9 mouse cellular contexts compared by ENCODE assay signal in the genomic region with DNA sequence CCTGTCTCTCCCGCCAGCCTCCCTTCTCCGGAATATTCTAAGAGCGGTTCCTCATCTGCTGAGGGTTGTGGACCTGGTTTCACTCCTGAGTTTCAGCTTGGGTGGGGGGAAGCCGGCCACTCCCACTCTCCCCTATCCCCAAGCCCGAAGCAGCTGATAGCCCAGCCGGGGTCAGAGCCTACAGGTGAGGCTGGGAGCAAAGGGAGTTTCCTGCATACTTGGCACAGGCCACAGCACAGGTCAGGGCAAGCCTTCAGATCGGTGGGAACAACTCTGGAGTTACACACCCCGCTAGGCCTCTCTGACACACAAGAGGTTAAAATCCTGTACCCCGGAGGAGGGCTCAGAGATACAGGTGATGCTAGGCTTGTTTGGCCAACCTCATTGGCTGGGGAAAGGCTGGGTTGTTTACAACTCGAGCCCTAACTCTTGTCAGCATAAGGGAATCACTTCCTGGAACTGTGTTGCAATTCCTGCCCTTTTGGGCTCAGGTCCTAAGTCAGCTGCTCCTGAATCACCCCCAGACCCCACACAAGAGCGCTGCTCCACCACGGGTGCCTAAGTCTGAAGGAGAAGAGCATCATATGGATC. TPM values are rescaled to one million over a fixed set of nuclear protein-coding genes. Genes with fewer than 3 reads are reported as not detected.
DNase-seq lines count a peak whose midpoint lies in the region; ATAC-seq and TF ChIP-seq lines count a peak whose summit lies in the region.
"Had no signal": no experiment of that assay in that cellular context is flagged by ENCODE, and none has a peak within 500 bp of the region (broad histone marks: within the 10 kb centered on the region; RNA-seq: fewer than 3 reads in every experiment).

No protein-coding gene starts in this region.

- H3K36me3 ChIP-seq in liver, adult 2 months (ENCODE audit: control insufficient read depth, insufficient read depth, low read length) = peaks cover 7% of the 10 kb centered on the region; the same call in 1 of the 2 replicates
- H3K36me3 ChIP-seq in heart, embryonic 14.5 days (ENCODE audit: control insufficient read depth, insufficient read depth, low read length) = peaks cover 44% of the 10 kb centered on the region
- H3K36me3 ChIP-seq in liver, postnatal 0 days (replicated peaks; ENCODE audit: insufficient read depth, low read length) = peaks cover 29% of the 10 kb centered on the region
- peaks cover 24% of the 10 kb centered on the region for H3K36me3 ChIP-seq in stomach, embryonic 15.5 days

- ATAC-seq in heart, embryonic 14.5 days (ENCODE audit: insufficient number of reproducible peaks, insufficient read depth, low FRiP score, low read depth) = no peak
- peak; percentile 76 for ATAC-seq in liver, postnatal 0 days
- no peak for ATAC-seq in stomach, embryonic 15.5 days (ENCODE audit: insufficient read depth, low FRiP score, low read depth)

- no peaks in the 10 kb centered on the region for H3K27me3 ChIP-seq in liver, adult 2 months (ENCODE audit: control insufficient read depth, insufficient read depth, low read length)
- H3K27me3 ChIP-seq in heart, embryonic 14.5 days (ENCODE audit: control insufficient read depth, insufficient read depth, low read length) = no peaks in the 10 kb centered on the region
- H3K27me3 ChIP-seq in liver, postnatal 0 days (ENCODE audit: insufficient read depth, low read length) = peaks cover 6% of the 10 kb centered on the region; the same call in 1 of the 2 replicates
- no peaks in the 10 kb centered on the region for H3K27me3 ChIP-seq in stomach, embryonic 15.5 days (replicated peaks)

- DNase-seq in liver, adult 2 months (ENCODE audit: extremely low read depth, low read depth, low spot score) = peak; percentile 39
- DNase-seq in liver = no peak
- peak; percentile 68 for DNase-seq in liver, postnatal 0 days
- DNase-seq in thymus, postnatal 0 days (ENCODE audit: low spot score) = no peak
- DNase-seq in right cerebral cortex, postnatal 14 days = no peak
- no peak for DNase-seq in adrenal gland, postnatal 36 days

- no peak for TF ChIP-seq POLR2A in liver, adult 2 months (IDR thresholded peaks at IDR 0.05; ENCODE audit: extremely low read depth, insufficient read depth, low read length)

- no peaks in the 10 kb centered on the region; the same call in 1 of the 2 replicates for H3K79me2 ChIP-seq in liver, adult 2 months (ENCODE audit: control insufficient read depth, insufficient read depth, low read length)

- no peaks in the 10 kb centered on the region for H3K9me3 ChIP-seq in heart, embryonic 14.5 days (ENCODE audit: control insufficient read depth, low read length)
- H3K9me3 ChIP-seq in liver, postnatal 0 days (ENCODE audit: low read length) = no peaks in the 10 kb centered on the region
- H3K9me3 ChIP-seq in stomach, embryonic 15.5 days = no peaks in the 10 kb centered on the region

- H3K9ac ChIP-seq in liver, adult 2 months (ENCODE audit: low read depth, low read length) = no peak overlapping the region
- peak overlapping the region; percentile 100 for H3K9ac ChIP-seq in heart, embryonic 14.5 days (ENCODE audit: low read length)
- peak overlapping the region; percentile 93 for H3K9ac ChIP-seq in liver, postnatal 0 days (replicated peaks)
- H3K9ac ChIP-seq in stomach, embryonic 15.5 days = peak overlapping the region; percentile 91; the same call in 1 of the 2 replicates

- peak overlapping the region; percentile 15; the same call in 1 of the 2 replicates for H3K4me3 ChIP-seq in liver, adult 2 months (ENCODE audit: insufficient read depth, low read depth, low read length)
- peak overlapping the region; percentile 85 to 90 for H3K4me3 ChIP-seq in heart, embryonic 14.5 days (ENCODE audit: control insufficient read depth in 1 of 2, insufficient read depth in 1 of 2, low read depth in 1 of 2, low read length in 2 of 2)
- peak overlapping the region; percentile 76 for H3K4me3 ChIP-seq in liver, postnatal 0 days (ENCODE audit: low read depth, low read length)
- H3K4me3 ChIP-seq in stomach, embryonic 15.5 days (replicated peaks) = peak overlapping the region; percentile 72

- WGBS in liver, adult 2 months = 28% methylated on average over 12 of the region's 12 CpGs
- 61% methylated on average over 12 of the region's 12 CpGs for WGBS in heart, embryonic 14.5 days
- WGBS in liver, postnatal 0 days (ENCODE audit: insufficient replicate concordance) = 47% methylated on average over 12 of the region's 12 CpGs
- 38% methylated on average over 12 of the region's 12 CpGs for WGBS in stomach, embryonic 15.5 days

- peaks cover 17% of the 10 kb centered on the region for H3K4me1 ChIP-seq in liver, adult 2 months (ENCODE audit: control insufficient read depth, insufficient read depth, low read length)
- peaks cover 27 to 44% of the 10 kb centered on the region in 2 experiments for H3K4me1 ChIP-seq in heart, embryonic 14.5 days (ENCODE audit: control insufficient read depth in 2 of 2, insufficient read depth in 2 of 2, low read length in 2 of 2)
- peaks cover 40% of the 10 kb centered on the region for H3K4me1 ChIP-seq in liver, postnatal 0 days (ENCODE audit: insufficient read depth)
- H3K4me1 ChIP-seq in stomach, embryonic 15.5 days = peaks cover 36% of the 10 kb centered on the region

- no peak for TF ChIP-seq EP300 in liver, postnatal 0 days (IDR thresholded peaks at IDR 0.05; ENCODE audit: low read depth)

- H3K4me2 ChIP-seq in heart, embryonic 14.5 days (ENCODE audit: low read length) = peak overlapping the region; percentile 76
- peak overlapping the region; percentile 90 for H3K4me2 ChIP-seq in liver, postnatal 0 days (ENCODE audit: low read depth, low read length)
- peak overlapping the region; percentile 74 for H3K4me2 ChIP-seq in stomach, embryonic 15.5 days

- no peak for TF ChIP-seq CTCF in liver, adult 2 months (IDR thresholded peaks at IDR 0.05; ENCODE audit: low read depth, low read length)
- TF ChIP-seq CTCF in liver, postnatal 0 days (IDR thresholded peaks at IDR 0.05; ENCODE audit: low read depth) = no peak

- H3K27ac ChIP-seq in liver, adult 2 months (replicated peaks; ENCODE audit: insufficient read depth, low read depth, low read length) = no peak overlapping the region
- no peak overlapping the region; a peak in 1 of 4 replicates for H3K27ac ChIP-seq in heart, embryonic 14.5 days (replicated peaks in 1 of 2; ENCODE audit: control insufficient read depth in 1 of 2, insufficient read depth in 1 of 2, low read depth in 2 of 2, low read length in 2 of 2)
- peak overlapping the region; percentile 92 for H3K27ac ChIP-seq in liver, postnatal 0 days (ENCODE audit: low read depth)
- H3K27ac ChIP-seq in stomach, embryonic 15.5 days = peak overlapping the region; percentile 97

RNA-seq across cellular contexts. Expression of a gene that starts 2.6 kb away (rescaled TPM):
- total RNA-seq in liver, adult 2 months (2014; rRNA removed) = 9.0 and 12.4 TPM in 2 replicates
- polyA plus RNA-seq in liver, adult 2 months (2012; rRNA removed) = 44.0 and 52.6 TPM in 2 replicates
- polyA plus RNA-seq in heart, embryonic 14.5 days (2014; fragmentation: Nextera tagmentation; extraction: Ambion mirVana) = 100 and 115 TPM in 2 replicates
- polyA plus RNA-seq in liver, postnatal 0 days (2015; fragmentation: Nextera tagmentation; extraction: Ambion mirVana) = 38.1 and 39.8 TPM in 2 replicates
- polyA plus RNA-seq in stomach, embryonic 15.5 days (2015; fragmentation: Nextera tagmentation; extraction: Ambion mirVana) = 126 and 139 TPM in 2 replicates
- polyA plus RNA-seq in thymus, postnatal 0 days (2015; fragmentation: Nextera tagmentation; extraction: Ambion mirVana) = 35.6 and 36.1 TPM in 2 replicates
- 10 to 100 TPM; 42.2 to 54.4 TPM for total RNA-seq in adrenal gland, postnatal 36 days (2021)

RNA-seq across cellular contexts. Expression of a gene that starts 7.3 kb away (rescaled TPM):
- total RNA-seq in liver, adult 2 months (2014; rRNA removed) = 77.8 and 85.8 TPM in 2 replicates
- 876 and 1,262 TPM in 2 replicates for polyA plus RNA-seq in liver, adult 2 months (2012; rRNA removed)
- polyA plus RNA-seq in heart, embryonic 14.5 days (2014; fragmentation: Nextera tagmentation; extraction: Ambion mirVana) = 266 and 307 TPM in 2 replicates
- 261 and 284 TPM in 2 replicates for polyA plus RNA-seq in liver, postnatal 0 days (2015; fragmentation: Nextera tagmentation; extraction: Ambion mirVana)
- polyA plus RNA-seq in stomach, embryonic 15.5 days (2015; fragmentation: Nextera tagmentation; extraction: Ambion mirVana) = 273 and 275 TPM in 2 replicates
- polyA plus RNA-seq in thymus, postnatal 0 days (2015; fragmentation: Nextera tagmentation; extraction: Ambion mirVana) = 297 and 318 TPM in 2 replicates
- total RNA-seq in adrenal gland, postnatal 36 days (2021) = 100 to 1,000 TPM; 211 to 217 TPM

RNA-seq across cellular contexts. Expression of a gene that starts 16.5 kb away (rescaled TPM):
- total RNA-seq in liver, adult 2 months (2014; rRNA removed) = 2.2 and 2.3 TPM in 2 replicates
- 2.6 and 4.1 TPM in 2 replicates for polyA plus RNA-seq in liver, adult 2 months (2012; rRNA removed)
- polyA plus RNA-seq in heart, embryonic 14.5 days (2014; fragmentation: Nextera tagmentation; extraction: Ambion mirVana) = 10.0 and 10.9 TPM in 2 replicates
- polyA plus RNA-seq in liver, postnatal 0 days (2015; fragmentation: Nextera tagmentation; extraction: Ambion mirVana) = 5.0 and 5.1 TPM in 2 replicates
- polyA plus RNA-seq in stomach, embryonic 15.5 days (2015; fragmentation: Nextera tagmentation; extraction: Ambion mirVana) = 17.0 and 19.9 TPM in 2 replicates
- 6.5 and 8.1 TPM in 2 replicates for polyA plus RNA-seq in thymus, postnatal 0 days (2015; fragmentation: Nextera tagmentation; extraction: Ambion mirVana)
- total RNA-seq in adrenal gland, postnatal 36 days (2021) = 1 to 10 TPM; 3.8 to 4.0 TPM

RNA-seq across cellular contexts. Expression of a gene that starts 29.9 kb away (rescaled TPM):
- 7.1 and 10.4 TPM in 2 replicates for total RNA-seq in liver, adult 2 months (2014; rRNA removed)
- 41.3 and 50.3 TPM in 2 replicates for polyA plus RNA-seq in liver, adult 2 months (2012; rRNA removed)
- 40.6 and 47.8 TPM in 2 replicates for polyA plus RNA-seq in heart, embryonic 14.5 days (2014; fragmentation: Nextera tagmentation; extraction: Ambion mirVana)
- polyA plus RNA-seq in liver, postnatal 0 days (2015; fragmentation: Nextera tagmentation; extraction: Ambion mirVana) = 20.9 and 25.3 TPM in 2 replicates
- 49.6 and 51.9 TPM in 2 replicates for polyA plus RNA-seq in stomach, embryonic 15.5 days (2015; fragmentation: Nextera tagmentation; extraction: Ambion mirVana)
- polyA plus RNA-seq in thymus, postnatal 0 days (2015; fragmentation: Nextera tagmentation; extraction: Ambion mirVana) = 88.3 and 93.7 TPM in 2 replicates
- total RNA-seq in adrenal gland, postnatal 36 days (2021) = 100 to 1,000 TPM; 106 to 131 TPM

RNA-seq across cellular contexts. Expression of a gene that starts 41.9 kb away (rescaled TPM):
- not detected in 2 replicates for total RNA-seq in liver, adult 2 months (2014; rRNA removed)
- 0.10 TPM in 1 of 2 replicates, not detected in the other for polyA plus RNA-seq in liver, adult 2 months (2012; rRNA removed)
- polyA plus RNA-seq in heart, embryonic 14.5 days (2014; fragmentation: Nextera tagmentation; extraction: Ambion mirVana) = 1.4 TPM in 2 replicates
- 0.66 and 0.87 TPM in 2 replicates for polyA plus RNA-seq in liver, postnatal 0 days (2015; fragmentation: Nextera tagmentation; extraction: Ambion mirVana)
- polyA plus RNA-seq in stomach, embryonic 15.5 days (2015; fragmentation: Nextera tagmentation; extraction: Ambion mirVana) = 1.6 and 2.3 TPM in 2 replicates
- polyA plus RNA-seq in thymus, postnatal 0 days (2015; fragmentation: Nextera tagmentation; extraction: Ambion mirVana) = 1.1 and 2.1 TPM in 2 replicates
- under 1 TPM; 0.66 to 0.79 TPM for total RNA-seq in adrenal gland, postnatal 36 days (2021)
- total RNA-seq: heart, postnatal 36 days had no signal

Comparison
In these comparisons a context has a peak if more than half of its experiments do, and no peak if none do; other contexts are left out.
1. DNase-seq: peak in liver, adult 2 months (single experiment) and liver, postnatal 0 days (single experiment); none in liver (single experiment), thymus, postnatal 0 days (single experiment), right cerebral cortex, postnatal 14 days (single experiment) and adrenal gland, postnatal 36 days (0 of 2).
2. H3K27ac ChIP-seq: peak in liver, postnatal 0 days (single experiment) and stomach, embryonic 15.5 days (single experiment); none in liver, adult 2 months (single experiment) and heart, embryonic 14.5 days (0 of 2).
3. H3K4me3 ChIP-seq: peak in every context shown above with its lines; median percentile 88 in heart, embryonic 14.5 days; 76 in liver, postnatal 0 days; 72 in stomach, embryonic 15.5 days; 15 in liver, adult 2 months.
4. Peak in every context shown above with its lines, with median percentiles within 50 percentile points of each other: H3K4me2 ChIP-seq.